Mouse (Mus musculus): ENCODE data around the gene Mphosph8. TPM values are rescaled to one million over a fixed set of nuclear protein-coding genes. Genes with fewer than 3 reads are reported as not detected.

Mphosph8 gene
- not detected in 2 replicates for polyA plus RNA-seq (2012; ENCODE audit: insufficient read depth, insufficient read length, low replicate concordance, missing spikeins)

- Histone ChIP-seq H3K27ac (ENCODE audit: insufficient read depth, low read depth, low read length) (peak within 1 kb of the TSS; percentile 66), H3K4me1 (ENCODE audit: control insufficient read depth, insufficient read depth, low read length) (no peaks in the 10 kb centered on the region; the same call in 1 of the 2 replicates), H3K4me3 (ENCODE audit: insufficient read depth, low read depth, low read length) (peak within 1 kb of the TSS; percentile 76)
- TF ChIP-seq POLR2A (IDR thresholded peaks at IDR 0.05; ENCODE audit: insufficient read depth, low read depth, low read length) (peak; percentile 88), CTCF (IDR thresholded peaks at IDR 0.05; ENCODE audit: insufficient read depth, low read depth, low read length) (no peak)
- WGBS = under 1% methylated on average over 70 of the region's 70 CpGs
Measured at GRCm38 (mm10) chr14:56667969-56668802, at the start of gene Mphosph8. TSS of gene Mphosph8 (plus strand) at chr14:56668248.

- no peak overlapping the region for H3K4me3 ChIP-seq (ENCODE audit: insufficient read depth, low read depth, low read length)
- no peak overlapping the region for H3K27ac ChIP-seq (ENCODE audit: insufficient read depth, low read depth, low read length)
- H3K4me1 ChIP-seq (ENCODE audit: control insufficient read depth, insufficient read depth, low read length) = no peaks in the 10 kb centered on the region
- TF ChIP-seq POLR2A (IDR thresholded peaks at IDR 0.05; ENCODE audit: insufficient read depth, low read depth, low read length) (no peak), CTCF (IDR thresholded peaks at IDR 0.05; ENCODE audit: insufficient read depth, low read depth, low read length) (no peak)
- WGBS = 89% methylated on average over 8 of the region's 8 CpGs
Measured at GRCm38 (mm10) chr14:56620425-56620824, 47.6 kb upstream of the Mphosph8 start.

- TF ChIP-seq POLR2A (IDR thresholded peaks at IDR 0.05; ENCODE audit: insufficient read depth, low read depth, low read length) = no peak
- TF ChIP-seq CTCF (IDR thresholded peaks at IDR 0.05; ENCODE audit: insufficient read depth, low read depth, low read length) = no peak
- Histone ChIP-seq H3K4me1 (ENCODE audit: control insufficient read depth, insufficient read depth, low read length) (no peaks in the 10 kb centered on the region), H3K4me3 (ENCODE audit: insufficient read depth, low read depth, low read length) (no peak overlapping the region), H3K27ac (ENCODE audit: insufficient read depth, low read depth, low read length) (no peak overlapping the region)
- 93% methylated on average over 4 of the region's 4 CpGs for WGBS
Measured at GRCm38 (mm10) chr14:56626202-56626601, 41.8 kb upstream of the Mphosph8 start.

- 81% methylated on average over 3 of the region's 3 CpGs for WGBS
- Histone ChIP-seq H3K27ac (ENCODE audit: insufficient read depth, low read depth, low read length) (no peak overlapping the region), H3K4me1 (ENCODE audit: control insufficient read depth, insufficient read depth, low read length) (no peaks in the 10 kb centered on the region), H3K4me3 (ENCODE audit: insufficient read depth, low read depth, low read length) (no peak overlapping the region)
- TF ChIP-seq POLR2A (IDR thresholded peaks at IDR 0.05; ENCODE audit: insufficient read depth, low read depth, low read length) = no peak
- TF ChIP-seq CTCF (IDR thresholded peaks at IDR 0.05; ENCODE audit: insufficient read depth, low read depth, low read length) = no peak
Measured at GRCm38 (mm10) chr14:56628336-56628735, 39.7 kb upstream of the Mphosph8 start.

- no peak for TF ChIP-seq POLR2A (IDR thresholded peaks at IDR 0.05; ENCODE audit: insufficient read depth, low read depth, low read length)
- TF ChIP-seq CTCF (IDR thresholded peaks at IDR 0.05; ENCODE audit: insufficient read depth, low read depth, low read length) = no peak
- 88% methylated on average over 2 of the region's 2 CpGs for WGBS
- Histone ChIP-seq H3K4me1 (ENCODE audit: control insufficient read depth, insufficient read depth, low read length) (no peaks in the 10 kb centered on the region), H3K4me3 (ENCODE audit: insufficient read depth, low read depth, low read length) (no peak overlapping the region), H3K27ac (ENCODE audit: insufficient read depth, low read depth, low read length) (no peak overlapping the region)
Measured at GRCm38 (mm10) chr14:56631109-56631508, 36.9 kb upstream of the Mphosph8 start.

- TF ChIP-seq CTCF (IDR thresholded peaks at IDR 0.05; ENCODE audit: insufficient read depth, low read depth, low read length) (no peak), POLR2A (IDR thresholded peaks at IDR 0.05; ENCODE audit: insufficient read depth, low read depth, low read length) (no peak)
- peak overlapping the region; percentile 23; the same call in 1 of the 2 replicates for H3K4me3 ChIP-seq (ENCODE audit: insufficient read depth, low read depth, low read length)
- 23% methylated on average over 7 of the region's 7 CpGs for WGBS
- H3K4me1 ChIP-seq (ENCODE audit: control insufficient read depth, insufficient read depth, low read length) = peaks cover 11% of the 10 kb centered on the region
- H3K27ac ChIP-seq (ENCODE audit: insufficient read depth, low read depth, low read length) = peak overlapping the region; percentile 90
Measured at GRCm38 (mm10) chr14:56647206-56647605, 20.8 kb upstream of the Mphosph8 start.

GRCm38 (mm10) chr14:56649448-56649847 lies 18.6 kb upstream of the Mphosph8 start:
- TF ChIP-seq POLR2A (IDR thresholded peaks at IDR 0.05; ENCODE audit: insufficient read depth, low read depth, low read length) (no peak), CTCF (IDR thresholded peaks at IDR 0.05; ENCODE audit: insufficient read depth, low read depth, low read length) (no peak)
- H3K4me1 ChIP-seq (ENCODE audit: control insufficient read depth, insufficient read depth, low read length) = peaks cover 11% of the 10 kb centered on the region

GRCm38 (mm10) chr14:56665651-56666050 lies 2.4 kb upstream of the Mphosph8 start:
- TF ChIP-seq POLR2A (IDR thresholded peaks at IDR 0.05; ENCODE audit: insufficient read depth, low read depth, low read length) (no peak), CTCF (IDR thresholded peaks at IDR 0.05; ENCODE audit: insufficient read depth, low read depth, low read length) (no peak)
- Histone ChIP-seq H3K4me3 (ENCODE audit: insufficient read depth, low read depth, low read length) (no peak overlapping the region), H3K4me1 (ENCODE audit: control insufficient read depth, insufficient read depth, low read length) (no peaks in the 10 kb centered on the region; the same call in 1 of the 2 replicates), H3K27ac (ENCODE audit: insufficient read depth, low read depth, low read length) (no peak overlapping the region)
- 61% methylated on average over 5 of the region's 5 CpGs for WGBS

More at GRCm38 (mm10) chr14:56649448-56649847, 18.6 kb upstream of the Mphosph8 start:
- no peak overlapping the region for H3K27ac ChIP-seq (ENCODE audit: insufficient read depth, low read depth, low read length)
- no peak overlapping the region for H3K4me3 ChIP-seq (ENCODE audit: insufficient read depth, low read depth, low read length)

- Histone ChIP-seq H3K4me1 (ENCODE audit: control insufficient read depth, insufficient read depth, low read length) (no peaks in the 10 kb centered on the region; the same call in 1 of the 2 replicates), H3K27ac (ENCODE audit: insufficient read depth, low read depth, low read length) (no peak overlapping the region), H3K4me3 (ENCODE audit: insufficient read depth, low read depth, low read length) (no peak overlapping the region)
- TF ChIP-seq POLR2A (IDR thresholded peaks at IDR 0.05; ENCODE audit: insufficient read depth, low read depth, low read length) (no peak), CTCF (IDR thresholded peaks at IDR 0.05; ENCODE audit: insufficient read depth, low read depth, low read length) (no peak)
- 70% methylated on average over 3 of the region's 3 CpGs for WGBS
Measured at GRCm38 (mm10) chr14:56666909-56667308, 1.1 kb upstream of the Mphosph8 start.

All from olfactory bulb, adult 2 months (tissue).